Mouse (Mus musculus) midbrain, embryonic 16.5 days (tissue): Measurements from ENCODE around the gene Lrtm2. TPM values are rescaled to one million over a fixed set of nuclear protein-coding genes. Genes with fewer than 3 reads are reported as not detected.

Experiments
- ATAC-seq: fragments of 200-750 bp; cut with Nextera tagmentation; 2 replicates; pipeline ENCODE4 v1.8.0; 2017; ENCODE audit warnings: moderate TSS enrichment
- H3K27ac ChIP-seq: fragments of 300-500 bp; sonication (generic); 2 replicates; pipeline ENCODE4 v1.5.1; 2014; ENCODE audit warnings: mild to moderate bottlenecking, low read length, mixed read lengths
- H3K27me3 ChIP-seq: fragments of 300-500 bp; sonication (generic); 2 replicates; pipeline ENCODE4 v1.6.1; 2014; ENCODE audit warnings: low read depth, low read length, mixed read lengths; ENCODE audit not compliant: control insufficient read depth, insufficient read depth
- H3K36me3 ChIP-seq: fragments of 300-500 bp; sonication (generic); 2 replicates; pipeline ENCODE4 v1.6.1; 2014; ENCODE audit warnings: mild to moderate bottlenecking, low read length, moderate library complexity, mixed read lengths; ENCODE audit not compliant: control insufficient read depth, insufficient read depth
- H3K4me1 ChIP-seq: fragments of 300-500 bp; sonication (generic); 2 replicates; pipeline ENCODE4 v1.6.1; 2014; ENCODE audit warnings: mild to moderate bottlenecking, low read length, mixed read lengths; ENCODE audit not compliant: control insufficient read depth, insufficient read depth
- H3K4me2 ChIP-seq: fragments of 300-500 bp; sonication (generic); 2 replicates; pipeline ENCODE4 v1.6.1; 2014; ENCODE audit warnings: mild to moderate bottlenecking, low read length, mixed read lengths
- H3K4me3 ChIP-seq: fragments of 300-500 bp; sonication (generic); 2 replicates; pipeline ENCODE4 v1.5.1; 2014; ENCODE audit warnings: low read depth, mild to moderate bottlenecking, low read length, moderate library complexity, mixed read lengths
- H3K9ac ChIP-seq: fragments of 300-500 bp; sonication (generic); 2 replicates; pipeline ENCODE4 v1.6.1; 2014; ENCODE audit warnings: low read depth, low read length, mixed read lengths
- H3K9me3 ChIP-seq: fragments of 300-500 bp; sonication (generic); replicated peaks from 2 replicates; pipeline ENCODE4 v1.6.1; 2014; ENCODE audit warnings: mild to moderate bottlenecking, low read length, mixed read lengths; ENCODE audit not compliant: control insufficient read depth, poor library complexity, severe bottlenecking
- WGBS: fragments of 180-500 bp; shearing (Covaris S2); extraction: QIAGEN DNeasy Blood & Tissue Kit; methylation state at CpG from one replicate; pipeline ENCODE4 v1.1.7; 2014; 5-methylcytosine and 5-hydroxymethylcytosine counted together
- polyA plus RNA-seq: library from polyadenylated mRNA; unstranded; fragments of >200 nt; fragmentation: Nextera tagmentation; extraction: Ambion mirVana; gene quantifications from 2 replicates; pipeline ENCODE4 v1.2.1, GENCODE M21; 2015

Lrtm2 gene
- polyA plus RNA-seq, 1 experiment from 2014 or later = 16.9 TPM

- 77% methylated on average over 10 of the region's 10 CpGs for whole genome bisulfite sequencing
- H3K4me1 ChIP-seq = peaks cover under 1% of the 10 kb centered on the region; the same call in 1 of the 2 replicates
- no peaks in the 10 kb centered on the region for H3K9me3 ChIP-seq
- ATAC-seq = no peak
- H3K36me3 ChIP-seq = no peaks in the 10 kb centered on the region
- no peak overlapping the region for H3K27ac ChIP-seq
- H3K9ac ChIP-seq = no peak overlapping the region
- no peaks in the 10 kb centered on the region for H3K27me3 ChIP-seq
- no peak overlapping the region for H3K4me2 ChIP-seq
- no peak overlapping the region for H3K4me3 ChIP-seq
Observed at GRCm38 (mm10) chr6:119346257-119346656, 15.7 kb upstream of the Lrtm2 start.

GRCm38 (mm10) chr6:119341409-119341808 is 10.8 kb upstream of the Lrtm2 start:
- Histone ChIP-seq H3K4me2 (no peak overlapping the region), H3K9ac (peak overlapping the region; percentile 44; the same call in 1 of the 2 replicates), H3K4me1 (peaks cover 4% of the 10 kb centered on the region; the same call in 1 of the 2 replicates), H3K9me3 (no peaks in the 10 kb centered on the region), H3K27me3 (no peaks in the 10 kb centered on the region), H3K27ac (no peak overlapping the region), H3K36me3 (no peaks in the 10 kb centered on the region), H3K4me3 (no peak overlapping the region)
- ATAC-seq = peak; percentile 95

GRCm38 (mm10) chr6:119338121-119338912 is 7.8 kb upstream of the Lrtm2 start:
- no peak for ATAC-seq
- peaks cover 4% of the 10 kb centered on the region; the same call in 1 of the 2 replicates for H3K4me1 ChIP-seq
- H3K27me3 ChIP-seq = no peaks in the 10 kb centered on the region
- H3K4me2 ChIP-seq = no peak overlapping the region
- no peak overlapping the region for H3K27ac ChIP-seq
- no peak overlapping the region for H3K9ac ChIP-seq
- no peaks in the 10 kb centered on the region for H3K9me3 ChIP-seq
- H3K36me3 ChIP-seq = no peaks in the 10 kb centered on the region
- 26% methylated on average over 11 of the region's 11 CpGs for WGBS
- H3K4me3 ChIP-seq = no peak overlapping the region

GRCm38 (mm10) chr6:119337287-119337686 is 6.7 kb upstream of the Lrtm2 start:
- no peak for ATAC-seq
- WGBS = 68% methylated on average over 3 of the region's 3 CpGs
- no peaks in the 10 kb centered on the region for H3K27me3 ChIP-seq
- no peak overlapping the region for H3K4me3 ChIP-seq
- no peak overlapping the region for H3K4me2 ChIP-seq
- no peak overlapping the region for H3K9ac ChIP-seq
- no peaks in the 10 kb centered on the region for H3K9me3 ChIP-seq
- H3K27ac ChIP-seq = no peak overlapping the region
- H3K36me3 ChIP-seq = no peaks in the 10 kb centered on the region
- H3K4me1 ChIP-seq = peaks cover 4% of the 10 kb centered on the region; the same call in 1 of the 2 replicates

- H3K27me3 ChIP-seq = no peaks in the 10 kb centered on the region
Observed at GRCm38 (mm10) chr6:119336124-119336523, 5.6 kb upstream of the Lrtm2 start.

GRCm38 (mm10) chr6:119333831-119334230 is 3.3 kb upstream of the Lrtm2 start:
- Histone ChIP-seq H3K27ac (no peak overlapping the region), H3K4me3 (no peak overlapping the region), H3K9me3 (no peaks in the 10 kb centered on the region), H3K9ac (no peak overlapping the region), H3K36me3 (no peaks in the 10 kb centered on the region), H3K27me3 (no peaks in the 10 kb centered on the region), H3K4me2 (no peak overlapping the region), H3K4me1 (peaks cover 7% of the 10 kb centered on the region)
- WGBS = 37% methylated on average over 3 of the region's 3 CpGs
- ATAC-seq = no peak

More at GRCm38 (mm10) chr6:119336124-119336523, 5.6 kb upstream of the Lrtm2 start:
- ATAC-seq = no peak
- H3K27ac ChIP-seq = no peak overlapping the region
- WGBS = 86% methylated on average over 7 of the region's 7 CpGs
- no peak overlapping the region for H3K4me2 ChIP-seq
- no peaks in the 10 kb centered on the region for H3K36me3 ChIP-seq
- H3K9me3 ChIP-seq = no peaks in the 10 kb centered on the region
- peaks cover 6% of the 10 kb centered on the region for H3K4me1 ChIP-seq
- no peak overlapping the region for H3K4me3 ChIP-seq
- no peak overlapping the region for H3K9ac ChIP-seq

GRCm38 (mm10) chr6:119333202-119333601 is 2.6 kb upstream of the Lrtm2 start:
- 44% methylated on average over 3 of the region's 3 CpGs for WGBS
- no peak overlapping the region for H3K4me2 ChIP-seq
- ATAC-seq = no peak
- no peaks in the 10 kb centered on the region for H3K36me3 ChIP-seq
- H3K4me1 ChIP-seq = peaks cover 11% of the 10 kb centered on the region
- no peak overlapping the region for H3K4me3 ChIP-seq
- no peak overlapping the region for H3K27ac ChIP-seq
- H3K9ac ChIP-seq = no peak overlapping the region
- H3K27me3 ChIP-seq = no peaks in the 10 kb centered on the region
- H3K9me3 ChIP-seq = no peaks in the 10 kb centered on the region

- no peak for ATAC-seq
- no peak overlapping the region for H3K4me3 ChIP-seq
- H3K4me2 ChIP-seq = no peak overlapping the region
- no peaks in the 10 kb centered on the region for H3K27me3 ChIP-seq
- H3K9me3 ChIP-seq = no peaks in the 10 kb centered on the region
- no peaks in the 10 kb centered on the region for H3K36me3 ChIP-seq
- no peak overlapping the region for H3K27ac ChIP-seq
- no peak overlapping the region for H3K9ac ChIP-seq
- WGBS = 14% methylated on average over 1 of the region's 1 CpGs
- H3K4me1 ChIP-seq = peaks cover 21% of the 10 kb centered on the region
Observed at GRCm38 (mm10) chr6:119332111-119332510, 1.5 kb upstream of the Lrtm2 start.

GRCm38 (mm10) chr6:119329936-119330335 is 630 bp downstream of the Lrtm2 start:
- Histone ChIP-seq H3K27me3 (no peaks in the 10 kb centered on the region), H3K27ac (peak overlapping the region; percentile 76), H3K9me3 (no peaks in the 10 kb centered on the region), H3K4me1 (peaks cover 29% of the 10 kb centered on the region), H3K9ac (peak overlapping the region; percentile 80), H3K36me3 (no peaks in the 10 kb centered on the region), H3K4me3 (peak overlapping the region; percentile 68), H3K4me2 (peak overlapping the region; percentile 80)
- WGBS = 10% methylated on average over 6 of the region's 6 CpGs
- peak; percentile 41 for ATAC-seq
